Mouse (Mus musculus) cerebellum, adult (tissue): Measurements from ENCODE around the gene Ubac1.

ENCODE experiments used
- ATAC-seq: cut with Nextera tagmentation; 2 replicates; pipeline ENCODE4 v1.9.2; 2017; ENCODE audit warnings: mild to moderate bottlenecking, moderate library complexity, mixed read lengths; ENCODE audit not compliant: insufficient number of reproducible peaks, low FRiP score, low TSS enrichment

Ubac1 gene

GRCm38 (mm10) chr2:25977587-25978239 is 43.8 kb downstream of the Ubac1 start:
- ATAC-seq: no peak

DNA sequence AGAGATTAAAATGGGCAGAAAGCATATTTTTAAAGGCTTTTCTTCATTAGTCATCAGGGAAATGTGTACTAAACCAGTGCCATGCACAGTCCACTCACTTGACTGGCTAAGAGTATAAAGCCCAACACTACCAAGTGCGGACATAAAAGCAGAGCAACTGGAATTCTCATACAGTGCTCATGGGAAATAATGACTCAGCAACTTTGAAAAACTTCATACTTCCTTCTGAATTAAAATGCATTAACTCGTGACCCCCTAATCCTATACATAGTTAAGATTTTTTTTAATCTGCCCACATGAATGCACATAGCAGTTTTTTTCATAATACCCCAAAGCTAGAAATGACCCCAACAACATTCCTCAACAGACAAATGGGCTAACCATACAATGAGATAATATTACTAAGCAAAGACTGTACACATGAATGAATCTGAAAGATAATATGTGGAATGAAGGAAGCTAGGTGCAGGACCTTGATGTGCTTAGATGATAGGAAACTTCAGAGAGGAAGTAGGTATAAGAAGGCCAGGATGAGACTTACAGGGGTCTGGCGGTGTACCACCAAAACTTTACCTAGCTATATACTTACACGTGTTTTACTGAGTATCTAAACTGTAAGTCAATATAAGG is 46.3 kb downstream of the Ubac1 start:
- ATAC-seq: no peak

DNA sequence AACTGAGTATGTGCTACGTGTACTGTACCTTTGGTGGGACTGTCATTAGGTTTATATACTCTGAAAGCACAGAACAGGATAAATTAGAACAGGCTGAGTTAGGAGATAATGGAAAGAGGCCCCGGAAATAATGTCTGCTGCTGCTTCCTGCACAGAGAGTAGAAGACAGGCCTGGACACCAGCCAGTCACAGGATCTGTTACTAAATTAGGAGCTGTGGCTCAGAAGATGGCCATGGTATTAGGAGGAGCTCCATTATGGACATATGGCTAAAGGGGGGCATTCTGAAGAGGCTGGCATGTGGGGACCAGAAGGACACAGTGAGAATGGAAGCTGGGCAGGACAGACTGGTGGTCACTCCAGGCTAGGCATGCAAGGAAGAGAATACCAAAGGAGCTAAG is 51.1 kb downstream of the Ubac1 start:
- peak; percentile 75; the same call in 1 of the 2 replicates for ATAC-seq

GRCm38 (mm10) chr2:25969319-25969718 is 52.2 kb downstream of the Ubac1 start:
- ATAC-seq: no peak

GRCm38 (mm10) chr2:25949291-25949690 is 72.3 kb downstream of the Ubac1 start:
- ATAC-seq: no peak
